Mouse (Mus musculus): Measurements from ENCODE around the gene Ric1.
A peak's percentile ranks its signal among the peaks of the same experiment; 100 is the strongest.

The Ric1 gene

GRCm38 (mm10) chr19:29501106-29501505 lies 21.0 kb upstream of the Ric1 start:
- no peaks in the 10 kb centered on the region for H3K27me3 ChIP-seq (ENCODE audit: insufficient read depth, low read length)
- no peaks in the 10 kb centered on the region for H3K36me3 ChIP-seq (ENCODE audit: insufficient read depth, low read length)
- TF ChIP-seq POU5F1 (IDR thresholded peaks at IDR 0.05; ENCODE audit: borderline replicate concordance, low read length) (no peak), CTCF (conservative IDR thresholded peaks at IDR 0.05; ENCODE audit: low read length) (peak; percentile 47)
- H3K9me3 ChIP-seq (ENCODE audit: low read length): no peaks in the 10 kb centered on the region
- peak overlapping the region; percentile 68 for H3K4me3 ChIP-seq (replicated peaks; ENCODE audit: low read length)
- peaks cover 22% of the 10 kb centered on the region for H3K4me1 ChIP-seq (replicated peaks; ENCODE audit: low read depth, low read length)

- peak overlapping the region; percentile 68 for H3K4me3 ChIP-seq (replicated peaks; ENCODE audit: low read length)
- no peaks in the 10 kb centered on the region for H3K27me3 ChIP-seq (ENCODE audit: insufficient read depth, low read length)
- peaks cover 22% of the 10 kb centered on the region for H3K4me1 ChIP-seq (replicated peaks; ENCODE audit: low read depth, low read length)
- H3K36me3 ChIP-seq (ENCODE audit: insufficient read depth, low read length): no peaks in the 10 kb centered on the region
- TF ChIP-seq NANOG (IDR thresholded peaks at IDR 0.05; ENCODE audit: borderline replicate concordance, low read length): no peak
- peak; percentile 75 for TF ChIP-seq CTCF (conservative IDR thresholded peaks at IDR 0.05; ENCODE audit: low read length)
- H3K9me3 ChIP-seq (ENCODE audit: low read length): no peaks in the 10 kb centered on the region
Observed at GRCm38 (mm10) chr19:29501507-29501906, 20.6 kb upstream of the Ric1 start.

GRCm38 (mm10) chr19:29504131-29504530 lies 18.0 kb upstream of the Ric1 start:
- no peaks in the 10 kb centered on the region for H3K36me3 ChIP-seq (ENCODE audit: insufficient read depth, low read length)
- TF ChIP-seq POU5F1 (IDR thresholded peaks at IDR 0.05; ENCODE audit: borderline replicate concordance, low read length): no peak
- H3K9me3 ChIP-seq (ENCODE audit: low read length): no peaks in the 10 kb centered on the region
- H3K4me1 ChIP-seq (replicated peaks; ENCODE audit: low read depth, low read length): peaks cover 22% of the 10 kb centered on the region
- no peak overlapping the region for H3K4me3 ChIP-seq (replicated peaks; ENCODE audit: low read length)
- no peaks in the 10 kb centered on the region for H3K27me3 ChIP-seq (ENCODE audit: insufficient read depth, low read length)

- TF ChIP-seq POU5F1 (IDR thresholded peaks at IDR 0.05; ENCODE audit: borderline replicate concordance, low read length) (no peak), CTCF (conservative IDR thresholded peaks at IDR 0.05; ENCODE audit: low read length) (no peak), NANOG (IDR thresholded peaks at IDR 0.05; ENCODE audit: borderline replicate concordance, low read length) (no peak)
- Histone ChIP-seq H3K9me3 (ENCODE audit: low read length) (no peaks in the 10 kb centered on the region), H3K36me3 (ENCODE audit: insufficient read depth, low read length) (no peaks in the 10 kb centered on the region), H3K4me1 (replicated peaks; ENCODE audit: low read depth, low read length) (peaks cover 21% of the 10 kb centered on the region), H3K27me3 (ENCODE audit: insufficient read depth, low read length) (no peaks in the 10 kb centered on the region), H3K4me3 (replicated peaks; ENCODE audit: low read length) (no peak overlapping the region)
Observed at GRCm38 (mm10) chr19:29505617-29506016, 16.5 kb upstream of the Ric1 start.

DNA sequence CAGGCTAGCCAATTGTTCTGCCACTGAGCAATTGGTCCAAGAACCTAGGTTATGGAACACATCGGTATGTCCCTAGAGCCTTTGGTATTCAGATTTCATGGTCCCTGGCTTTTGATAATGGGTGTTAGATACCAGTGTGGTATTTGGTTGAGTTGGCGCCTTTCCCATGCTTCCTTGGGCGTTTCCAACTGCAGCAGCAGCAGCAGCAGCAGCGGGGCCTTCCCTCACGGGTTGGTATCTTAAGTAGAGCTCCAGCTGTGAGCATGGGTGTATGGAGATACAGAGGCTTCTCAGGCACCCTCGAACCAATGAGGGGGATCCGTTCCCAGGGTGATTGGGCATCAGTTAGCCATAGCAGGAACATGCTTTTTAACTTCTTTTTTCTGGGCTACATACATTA lies 13.9 kb upstream of the Ric1 start:
- no peaks in the 10 kb centered on the region for H3K27me3 ChIP-seq (ENCODE audit: insufficient read depth, low read length)
- TF ChIP-seq CTCF (conservative IDR thresholded peaks at IDR 0.05; ENCODE audit: low read length) (no peak), POU5F1 (IDR thresholded peaks at IDR 0.05; ENCODE audit: borderline replicate concordance, low read length) (no peak), NANOG (IDR thresholded peaks at IDR 0.05; ENCODE audit: borderline replicate concordance, low read length) (no peak)
- H3K4me3 ChIP-seq (replicated peaks; ENCODE audit: low read length): no peak overlapping the region
- no peaks in the 10 kb centered on the region for H3K36me3 ChIP-seq (ENCODE audit: insufficient read depth, low read length)
- peaks cover 10% of the 10 kb centered on the region for H3K4me1 ChIP-seq (replicated peaks; ENCODE audit: low read depth, low read length)
- no peaks in the 10 kb centered on the region for H3K9me3 ChIP-seq (ENCODE audit: low read length)

- TF ChIP-seq POU5F1 (IDR thresholded peaks at IDR 0.05; ENCODE audit: borderline replicate concordance, low read length) (no peak), CTCF (conservative IDR thresholded peaks at IDR 0.05; ENCODE audit: low read length) (no peak), NANOG (IDR thresholded peaks at IDR 0.05; ENCODE audit: borderline replicate concordance, low read length) (no peak)
Observed at GRCm38 (mm10) chr19:29509857-29510256, 12.2 kb upstream of the Ric1 start.

DNA sequence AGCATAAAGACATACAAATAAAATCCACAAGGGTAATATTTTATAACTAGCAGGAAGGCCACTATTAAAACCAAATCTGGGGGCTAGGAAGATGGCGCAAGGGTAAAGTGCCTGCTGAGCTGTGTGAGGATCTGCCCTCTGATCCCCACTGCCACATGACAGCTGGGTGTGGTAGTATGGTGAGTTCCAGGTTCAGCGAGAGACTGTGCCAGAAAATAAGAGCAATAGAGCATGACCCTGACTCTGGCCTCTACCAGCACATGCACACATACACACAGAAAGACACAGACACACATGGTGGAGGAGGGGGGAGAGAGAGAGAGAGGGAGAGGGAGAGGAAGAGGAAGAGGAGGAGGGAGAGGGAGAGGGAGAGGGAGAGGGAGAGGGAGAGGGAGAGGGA lies 10.3 kb upstream of the Ric1 start:
- H3K9me3 ChIP-seq (ENCODE audit: low read length): peaks cover 5% of the 10 kb centered on the region; the same call in 1 of the 2 replicates
- TF ChIP-seq POU5F1 (IDR thresholded peaks at IDR 0.05; ENCODE audit: borderline replicate concordance, low read length): no peak
- TF ChIP-seq NANOG (IDR thresholded peaks at IDR 0.05; ENCODE audit: borderline replicate concordance, low read length): no peak
- TF ChIP-seq CTCF (conservative IDR thresholded peaks at IDR 0.05; ENCODE audit: low read length): no peak
- H3K36me3 ChIP-seq (ENCODE audit: insufficient read depth, low read length): no peaks in the 10 kb centered on the region
- H3K4me1 ChIP-seq (replicated peaks; ENCODE audit: low read depth, low read length): peaks cover 17% of the 10 kb centered on the region
- H3K4me3 ChIP-seq (replicated peaks; ENCODE audit: low read length): no peak overlapping the region
- no peaks in the 10 kb centered on the region for H3K27me3 ChIP-seq (ENCODE audit: insufficient read depth, low read length)

More at GRCm38 (mm10) chr19:29509857-29510256, 12.2 kb upstream of the Ric1 start:
- Histone ChIP-seq H3K9me3 (ENCODE audit: low read length) (peaks cover 5% of the 10 kb centered on the region; the same call in 1 of the 2 replicates), H3K4me3 (replicated peaks; ENCODE audit: low read length) (no peak overlapping the region), H3K4me1 (replicated peaks; ENCODE audit: low read depth, low read length) (peaks cover 10% of the 10 kb centered on the region), H3K27me3 (ENCODE audit: insufficient read depth, low read length) (no peaks in the 10 kb centered on the region), H3K36me3 (ENCODE audit: insufficient read depth, low read length) (no peaks in the 10 kb centered on the region)

GRCm38 (mm10) chr19:29513111-29513766 lies 8.8 kb upstream of the Ric1 start:
- H3K4me3 ChIP-seq (replicated peaks; ENCODE audit: low read length): no peak overlapping the region
- H3K27me3 ChIP-seq (ENCODE audit: insufficient read depth, low read length): no peaks in the 10 kb centered on the region
- peaks cover 19% of the 10 kb centered on the region for H3K4me1 ChIP-seq (replicated peaks; ENCODE audit: low read depth, low read length)
- no peak for TF ChIP-seq POU5F1 (IDR thresholded peaks at IDR 0.05; ENCODE audit: borderline replicate concordance, low read length)
- no peak for TF ChIP-seq CTCF (conservative IDR thresholded peaks at IDR 0.05; ENCODE audit: low read length)
- no peak for TF ChIP-seq NANOG (IDR thresholded peaks at IDR 0.05; ENCODE audit: borderline replicate concordance, low read length)
- H3K36me3 ChIP-seq (ENCODE audit: insufficient read depth, low read length): no peaks in the 10 kb centered on the region
- peaks cover 5% of the 10 kb centered on the region; the same call in 1 of the 2 replicates for H3K9me3 ChIP-seq (ENCODE audit: low read length)

DNA sequence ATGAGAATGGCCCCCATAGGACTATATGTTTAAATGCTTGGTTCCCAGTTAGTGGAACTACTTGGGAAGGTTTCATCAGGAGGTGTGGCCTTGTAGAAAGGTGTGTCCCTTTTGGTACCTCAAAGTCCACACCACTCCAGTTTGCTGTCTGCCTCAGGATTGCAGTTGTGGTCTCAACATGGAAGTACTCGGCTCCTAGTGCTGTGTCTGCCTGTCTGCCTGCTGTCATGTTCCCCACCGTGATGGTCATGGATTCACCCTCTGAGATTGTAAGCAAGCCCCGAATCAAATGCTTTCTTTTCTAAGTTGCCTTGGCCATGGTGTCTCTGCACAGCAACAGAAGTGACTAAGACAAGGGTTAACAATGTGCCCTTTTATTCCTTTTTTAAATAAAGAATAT lies 8.0 kb upstream of the Ric1 start:
- Histone ChIP-seq H3K4me3 (replicated peaks; ENCODE audit: low read length) (no peak overlapping the region), H3K9me3 (ENCODE audit: low read length) (peaks cover 5% of the 10 kb centered on the region; the same call in 1 of the 2 replicates), H3K27me3 (ENCODE audit: insufficient read depth, low read length) (no peaks in the 10 kb centered on the region), H3K36me3 (ENCODE audit: insufficient read depth, low read length) (0 out of 2 replicates have a peak, but pooled peaks cover 3% of the 10 kb centered on the region), H3K4me1 (replicated peaks; ENCODE audit: low read depth, low read length) (peaks cover 25% of the 10 kb centered on the region)
- TF ChIP-seq CTCF (conservative IDR thresholded peaks at IDR 0.05; ENCODE audit: low read length) (no peak), NANOG (IDR thresholded peaks at IDR 0.05; ENCODE audit: borderline replicate concordance, low read length) (no peak), POU5F1 (IDR thresholded peaks at IDR 0.05; ENCODE audit: borderline replicate concordance, low read length) (no peak)

Measured in E14TG2a.4 (cell line).